Mouse (Mus musculus) liver, embryonic 11.5 days (tissue): ENCODE measurements around the gene Rhd. TPM values are rescaled to one million over a fixed set of nuclear protein-coding genes. Genes with fewer than 3 reads are reported as not detected.
"Not testable (repeated sequence)": the region's sequence is repeated elsewhere in the genome, so short reads cannot be mapped to it uniquely, and the experiment has no call there.

Experiments used
- ATAC-seq: fragments of 200-750 bp; cut with Nextera tagmentation; replicated peaks from 2 replicates; pipeline ENCODE4 v1.8.0; 2017; ENCODE audit warnings: moderate number of reproducible peaks, mild to moderate bottlenecking, moderate TSS enrichment, moderate library complexity; ENCODE audit not compliant: low FRiP score
- DNase-seq: peaks from one replicate; pipeline ENCODE4 v3.0.0-alpha.2; 2017; ENCODE audit warnings: low spot score
- H3K27ac ChIP-seq: fragments of 300-500 bp; sonication (generic); 2 replicates; pipeline ENCODE4 v1.5.1; 2014; ENCODE audit warnings: mild to moderate bottlenecking, low read depth, low read length, control low read depth
- H3K27me3 ChIP-seq: fragments of 300-500 bp; sonication (generic); replicated peaks from 2 replicates; pipeline ENCODE4 v1.6.1; 2014; ENCODE audit warnings: low read length, mixed read lengths; ENCODE audit not compliant: control insufficient read depth, insufficient read depth
- H3K36me3 ChIP-seq: fragments of 300-500 bp; sonication (generic); 2 replicates; pipeline ENCODE4 v1.6.1; 2014; ENCODE audit warnings: mild to moderate bottlenecking, low read length, moderate library complexity, mixed read lengths; ENCODE audit not compliant: control insufficient read depth, insufficient read depth
- H3K4me1 ChIP-seq: fragments of 300-500 bp; sonication (generic); replicated peaks from 2 replicates; pipeline ENCODE4 v1.6.1; 2014; ENCODE audit warnings: low read length, mixed read lengths; ENCODE audit not compliant: control insufficient read depth, insufficient read depth
- H3K4me2 ChIP-seq: fragments of 300-500 bp; sonication (generic); 2 replicates; pipeline ENCODE4 v1.6.1; 2014; ENCODE audit warnings: mild to moderate bottlenecking, control low read depth, moderate library complexity
- H3K4me3 ChIP-seq: fragments of 300-500 bp; sonication (generic); 2 replicates; pipeline ENCODE4 v1.5.1; 2014; ENCODE audit warnings: low read depth, low read length, control low read depth
- H3K9ac ChIP-seq: fragments of 300-500 bp; sonication (generic); 2 replicates; pipeline ENCODE4 v1.6.1; 2014; ENCODE audit warnings: low read depth, low read length, control low read depth
- H3K9me3 ChIP-seq: fragments of 300-500 bp; sonication (generic); 2 replicates; pipeline ENCODE4 v1.6.1; 2016; ENCODE audit warnings: low read length, inconsistent platforms, mixed read lengths; ENCODE audit not compliant: control insufficient read depth
- whole genome bisulfite sequencing: fragments of 180-500 bp; shearing (Covaris S2); extraction: QIAGEN DNeasy Blood & Tissue Kit; methylation state at CpG from one replicate; pipeline ENCODE4 v1.1.7; 2014; 5-methylcytosine and 5-hydroxymethylcytosine counted together
- polyA plus RNA-seq: library from polyadenylated mRNA; unstranded; fragments of >200 nt; fragmentation: Nextera tagmentation; extraction: Ambion mirVana; gene quantifications from 2 replicates; pipeline ENCODE4 v1.2.1, GENCODE M21; 2014

Rhd gene
- 213 and 235 TPM in 2 replicates for polyA plus RNA-seq

DNA sequence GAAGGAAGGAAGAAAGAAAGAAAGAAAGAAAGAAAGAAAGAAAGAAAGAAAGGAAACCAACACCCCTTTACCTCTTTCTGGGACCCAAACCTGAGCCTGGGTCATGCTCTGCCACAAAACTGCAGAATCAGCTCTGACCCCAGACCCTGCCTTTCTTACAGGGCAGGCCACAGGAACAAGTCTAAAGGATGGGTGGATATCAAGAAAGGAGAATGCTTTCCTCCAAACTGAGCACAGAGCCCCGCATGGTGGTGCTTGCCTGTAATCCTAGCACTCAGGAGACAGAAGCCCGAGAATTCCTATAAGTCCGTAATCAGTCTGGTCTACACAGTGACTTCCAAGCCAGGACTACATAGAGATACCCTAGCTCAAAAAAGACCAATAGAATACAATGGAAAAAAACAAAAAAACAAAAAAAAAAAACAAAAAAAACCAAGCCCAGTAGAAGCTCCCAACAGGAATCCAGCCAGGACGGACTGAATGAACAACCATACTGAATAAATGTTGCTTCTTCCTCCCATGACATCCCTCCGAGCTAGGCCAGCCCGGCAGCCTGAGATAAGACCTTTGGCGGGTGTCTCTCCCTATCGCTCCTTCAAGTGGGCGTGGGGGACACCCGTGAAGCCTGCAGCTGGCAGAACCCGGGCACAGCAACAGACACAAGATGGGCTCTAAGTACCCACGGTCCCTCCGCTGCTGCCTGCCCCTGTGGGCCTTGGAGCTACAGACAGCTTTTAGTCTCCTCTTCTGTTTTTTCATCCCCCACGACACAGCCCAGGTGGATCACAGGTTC is at the start of gene Rhd:
TSS of gene Rhd (plus strand) at position 600 of the 793 bp plus-strand sequence.
- Histone ChIP-seq H3K4me2 (peak within 1 kb of the TSS; percentile 82), H3K36me3 (no peaks in the 10 kb centered on the region), H3K4me3 (peak within 1 kb of the TSS; percentile 66), H3K4me1 (peaks cover 21% of the 10 kb centered on the region), H3K9me3 (no peaks in the 10 kb centered on the region), H3K9ac (peak within 1 kb of the TSS; percentile 78), H3K27ac (peak within 1 kb of the TSS; percentile 87), H3K27me3 (no peaks in the 10 kb centered on the region)
- whole genome bisulfite sequencing, result 35% methylated on average over 14 of the region's 14 CpGs
- ATAC-seq, result peak; percentile 69
- peak; percentile 47 for DNase-seq

DNA sequence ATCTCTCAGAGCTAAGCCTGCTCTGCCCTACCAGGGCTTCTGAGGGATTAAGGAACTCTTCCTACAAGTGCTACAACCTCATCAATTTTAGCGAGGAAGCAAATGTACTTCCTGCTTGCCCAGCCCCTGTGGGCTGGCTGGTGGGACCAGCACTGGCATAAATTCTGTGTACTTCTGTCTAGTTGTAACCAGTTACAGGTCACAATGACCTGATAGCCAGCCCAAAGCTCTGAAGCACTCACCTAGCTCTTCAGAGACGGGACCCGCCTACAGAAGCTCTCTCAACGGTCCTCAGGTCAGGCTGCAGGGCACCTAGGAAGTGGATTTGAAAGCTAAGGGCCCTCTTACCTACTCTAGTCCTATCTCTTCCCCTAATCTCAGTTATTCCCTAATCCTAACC is 46.6 kb upstream of the Rhd start:
- WGBS, result 74% methylated on average over 4 of the region's 4 CpGs
- no peaks in the 10 kb centered on the region for H3K9me3 ChIP-seq
- H3K36me3 ChIP-seq, result peaks cover 14% of the 10 kb centered on the region; the same call in 1 of the 2 replicates
- H3K27me3 ChIP-seq, result no peaks in the 10 kb centered on the region
- H3K4me2 ChIP-seq, result no peak overlapping the region
- H3K27ac ChIP-seq, result no peak overlapping the region
- no peak overlapping the region for H3K9ac ChIP-seq
- ATAC-seq (no peak), DNase-seq (no peak)
- H3K4me3 ChIP-seq, result no peak overlapping the region
- peaks cover 4% of the 10 kb centered on the region; the same call in 1 of the 2 replicates for H3K4me1 ChIP-seq

DNA sequence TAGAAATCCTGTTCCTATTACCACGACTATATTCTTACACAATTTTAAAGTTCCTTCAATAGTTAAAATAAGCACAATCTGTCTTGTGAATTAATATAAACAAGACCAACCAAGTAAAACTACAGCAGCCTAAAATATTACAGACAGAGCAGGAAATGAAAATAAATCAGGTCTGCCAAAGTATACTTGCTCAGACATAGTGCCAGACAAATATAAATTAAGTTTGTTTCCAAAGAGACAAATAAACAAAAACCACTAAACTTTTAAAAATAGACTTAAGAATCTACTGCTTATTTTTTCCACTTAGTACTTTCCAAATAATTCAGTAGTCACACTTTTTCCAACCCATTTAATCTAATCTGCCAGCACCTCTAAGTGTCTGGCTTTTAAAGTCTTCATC is 43.3 kb upstream of the Rhd start:
- no peak for ATAC-seq
- no peak overlapping the region for H3K4me3 ChIP-seq
- H3K9ac ChIP-seq, result no peak overlapping the region
- H3K4me2 ChIP-seq, result no peak overlapping the region
- no peak for DNase-seq
- H3K9me3 ChIP-seq, result no peaks in the 10 kb centered on the region
- 69% methylated on average over 1 of the region's 1 CpGs for WGBS
- H3K27ac ChIP-seq, result no peak overlapping the region
- H3K36me3 ChIP-seq, result peaks cover 18% of the 10 kb centered on the region
- no peaks in the 10 kb centered on the region for H3K27me3 ChIP-seq
- peaks cover 4% of the 10 kb centered on the region; the same call in 1 of the 2 replicates for H3K4me1 ChIP-seq

DNA sequence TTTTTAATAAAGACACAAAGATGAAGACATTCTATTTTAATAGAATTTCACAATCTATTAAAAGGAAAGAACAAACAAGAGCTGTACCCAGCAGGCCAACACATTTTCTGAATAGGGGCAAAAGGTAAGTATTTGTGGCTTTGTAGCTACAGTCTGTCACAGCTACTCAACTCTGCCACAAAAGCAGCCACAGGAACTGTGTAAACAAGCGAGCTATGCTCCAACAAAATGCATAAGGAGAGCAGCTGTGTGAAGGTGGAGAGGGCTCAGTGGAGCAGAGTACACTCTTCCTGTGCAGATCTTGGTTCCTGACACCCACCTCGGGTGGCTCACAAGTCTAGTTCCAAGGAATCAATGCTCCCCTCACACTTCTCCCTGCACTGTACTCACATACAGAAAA is 40.8 kb upstream of the Rhd start:
- peaks cover 15% of the 10 kb centered on the region for H3K36me3 ChIP-seq
- no peak for ATAC-seq
- H3K9me3 ChIP-seq, result no peaks in the 10 kb centered on the region
- no peak for DNase-seq
- H3K4me1 ChIP-seq, result peaks cover 4% of the 10 kb centered on the region; the same call in 1 of the 2 replicates
- H3K4me3 ChIP-seq, result no peak overlapping the region
- H3K27ac ChIP-seq, result no peak overlapping the region
- H3K9ac ChIP-seq, result no peak overlapping the region
- H3K27me3 ChIP-seq, result no peaks in the 10 kb centered on the region
- WGBS, result 78% methylated on average over 2 of the region's 2 CpGs
- no peak overlapping the region for H3K4me2 ChIP-seq

DNA sequence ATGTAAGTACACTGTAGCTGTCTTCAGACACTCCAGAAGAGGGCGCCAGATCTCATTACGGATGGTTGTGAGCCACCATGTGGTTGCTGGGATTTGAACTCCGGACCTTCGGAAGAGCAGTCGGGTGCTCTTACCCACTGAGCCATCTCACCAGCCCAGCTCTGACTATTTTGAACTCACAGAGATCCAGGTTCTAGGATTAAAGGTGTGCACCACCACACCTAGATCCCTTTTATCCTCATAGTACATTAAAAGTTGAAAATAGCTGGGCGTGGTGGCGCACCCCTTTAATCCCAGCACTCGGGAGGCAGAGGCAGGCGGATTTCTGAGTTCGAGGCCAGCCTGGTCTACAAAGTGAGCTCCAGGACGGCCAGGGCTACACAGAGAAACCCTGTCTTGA is 38.5 kb upstream of the Rhd start:
- DNase-seq, ATAC-seq, H3K27me3 ChIP-seq, H3K27ac ChIP-seq, H3K9ac ChIP-seq, H3K4me2 ChIP-seq, H3K4me1 ChIP-seq, H3K4me3 ChIP-seq, H3K9me3 ChIP-seq: not testable (repeated sequence)
- H3K36me3 ChIP-seq, result peaks cover 17% of the 10 kb centered on the region
- 88% methylated on average over 11 of the region's 11 CpGs for WGBS

DNA sequence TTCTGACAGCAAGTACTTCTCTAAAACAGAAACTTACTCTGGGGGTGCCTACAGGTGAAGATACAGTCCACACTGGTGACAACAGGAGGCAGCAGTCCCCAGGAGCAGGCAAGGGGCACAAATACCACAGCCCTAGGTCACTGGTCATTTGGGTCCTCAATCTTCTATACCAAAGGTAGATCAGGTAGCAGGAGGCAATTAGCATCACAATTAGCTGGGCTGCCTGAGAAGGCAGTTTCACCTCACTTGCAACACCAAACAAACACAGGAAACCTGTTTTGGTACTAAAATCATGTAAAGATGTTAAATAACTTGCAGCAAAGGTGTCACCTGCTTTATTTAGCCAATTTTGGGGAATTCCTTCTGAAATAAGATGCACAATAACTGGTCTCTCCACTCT is 38.0 kb upstream of the Rhd start:
- Histone ChIP-seq H3K36me3 (peaks cover 17% of the 10 kb centered on the region), H3K9ac (no peak overlapping the region), H3K4me2 (no peak overlapping the region), H3K27me3 (no peaks in the 10 kb centered on the region), H3K27ac (no peak overlapping the region), H3K9me3 (no peaks in the 10 kb centered on the region), H3K4me3 (no peak overlapping the region), H3K4me1 (0 out of 2 replicates have a peak, but pooled peaks cover 4% of the 10 kb centered on the region)
- ATAC-seq, result no peak
- no peak for DNase-seq

DNA sequence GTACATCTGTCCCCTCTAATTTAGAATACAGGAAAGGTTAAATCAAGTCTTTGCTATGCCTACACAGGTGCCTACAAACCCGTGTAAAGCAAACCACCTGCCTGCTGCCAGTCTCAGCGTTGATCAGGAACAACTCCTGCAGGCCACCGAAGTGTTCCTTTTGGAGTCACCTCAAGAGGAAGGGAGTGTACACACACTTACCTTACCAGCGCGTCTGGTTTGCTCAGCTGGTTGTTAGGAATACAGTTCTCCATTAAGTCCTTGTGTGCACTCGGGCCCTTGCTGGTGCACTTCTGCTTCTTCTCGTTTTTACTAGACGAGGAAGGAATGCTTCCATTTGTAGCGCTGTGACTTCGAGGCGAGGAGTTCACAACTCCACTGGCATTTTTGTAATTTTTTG is 36.5 kb upstream of the Rhd start:
- ATAC-seq, result no peak

DNA sequence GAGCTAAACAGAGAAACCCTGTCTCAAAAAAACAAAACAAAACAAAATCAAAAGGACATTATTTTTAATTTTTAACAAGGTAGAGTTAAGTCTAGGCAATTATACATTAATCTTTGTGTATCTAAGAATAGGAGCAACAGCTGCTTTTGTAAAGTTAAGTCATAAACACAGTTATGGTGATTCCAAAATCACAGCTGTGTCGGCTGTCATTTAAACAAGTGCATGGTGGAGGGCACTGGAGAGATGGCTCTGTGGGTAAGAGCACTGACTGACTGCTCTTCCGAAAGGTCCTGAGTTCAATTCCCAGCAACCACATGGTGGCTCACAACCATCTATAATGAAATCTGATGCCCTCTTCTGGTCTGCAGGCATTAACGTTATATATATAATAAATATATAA is 32.4 kb upstream of the Rhd start:
- H3K4me2 ChIP-seq, result no peak overlapping the region
- H3K9ac ChIP-seq, result no peak overlapping the region
- no peaks in the 10 kb centered on the region for H3K9me3 ChIP-seq
- 85% methylated on average over 3 of the region's 3 CpGs for WGBS
- H3K36me3 ChIP-seq, result peaks cover 20% of the 10 kb centered on the region; the same call in 1 of the 2 replicates
- H3K4me3 ChIP-seq, result no peak overlapping the region
- DNase-seq, result no peak
- H3K27ac ChIP-seq, result no peak overlapping the region
- ATAC-seq, result no peak
- H3K4me1 ChIP-seq, result no peaks in the 10 kb centered on the region
- H3K27me3 ChIP-seq, result no peaks in the 10 kb centered on the region

More for the DNA sequence above, 36.5 kb upstream of the Rhd start:
- no peak overlapping the region for H3K4me2 ChIP-seq
- no peak overlapping the region for H3K9ac ChIP-seq
- H3K4me3 ChIP-seq, result no peak overlapping the region
- H3K36me3 ChIP-seq, result peaks cover 22% of the 10 kb centered on the region
- no peaks in the 10 kb centered on the region for H3K27me3 ChIP-seq
- no peaks in the 10 kb centered on the region for H3K4me1 ChIP-seq
- DNase-seq, result no peak
- no peak overlapping the region for H3K27ac ChIP-seq
- H3K9me3 ChIP-seq, result no peaks in the 10 kb centered on the region
- WGBS, result 88% methylated on average over 11 of the region's 11 CpGs

DNA sequence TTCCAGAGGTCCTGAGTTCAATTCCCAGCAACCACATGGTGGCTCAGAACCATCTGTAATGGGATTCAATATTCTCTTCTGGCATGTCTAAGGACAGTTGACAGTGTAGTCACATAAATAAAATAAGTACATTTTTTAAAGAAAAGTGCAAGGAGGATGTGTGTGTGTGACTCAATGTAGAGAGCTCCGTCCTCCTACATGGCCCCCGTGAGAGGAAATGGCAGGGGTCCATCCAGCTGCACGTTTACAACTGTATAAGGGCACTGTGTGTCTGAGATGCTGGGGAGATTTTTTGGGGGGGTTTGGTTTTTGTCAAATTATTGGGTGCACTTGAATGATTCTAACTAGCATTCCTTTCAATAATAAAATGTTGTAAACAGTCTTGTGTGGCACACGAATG is 28.9 kb upstream of the Rhd start:
- H3K27ac ChIP-seq, result no peak overlapping the region
- no peak overlapping the region for H3K4me3 ChIP-seq
- peaks cover 16% of the 10 kb centered on the region; the same call in 1 of the 2 replicates for H3K36me3 ChIP-seq
- no peak overlapping the region for H3K9ac ChIP-seq
- ATAC-seq (no peak), DNase-seq (no peak)
- WGBS, result 85% methylated on average over 4 of the region's 4 CpGs
- H3K4me2 ChIP-seq, result no peak overlapping the region
- no peaks in the 10 kb centered on the region; the same call in 1 of the 2 replicates for H3K4me1 ChIP-seq
- no peaks in the 10 kb centered on the region for H3K27me3 ChIP-seq
- no peaks in the 10 kb centered on the region for H3K9me3 ChIP-seq
